1 mouse cellular context compared by ENCODE assay signal in genomic region chr2:156885666-156886065, GRCm38 (mm10). TPM values are rescaled to one million over a fixed set of nuclear protein-coding genes. Genes with fewer than 3 reads are reported as not detected.
"Had no signal": no experiment of that assay in that cellular context is flagged by ENCODE, and none has a peak within 500 bp of the region (broad histone marks: within the 10 kb centered on the region; RNA-seq: fewer than 3 reads in every experiment).

No protein-coding gene starts in this region.

RNA-seq across cellular contexts. Expression of gene Sla2, which starts 1.3 kb away (rescaled TPM):
- total RNA-seq: midbrain, postnatal 0 days had no signal
- polyA plus RNA-seq: midbrain, postnatal 0 days had no signal
